Mouse (Mus musculus): Measurements from ENCODE around the gene Frmpd2. TPM values are rescaled to one million over a fixed set of nuclear protein-coding genes. Genes with fewer than 3 reads are reported as not detected.

Gene Frmpd2
- total RNA-seq, 2 experiments from 2014 or later, result not detected

DNA sequence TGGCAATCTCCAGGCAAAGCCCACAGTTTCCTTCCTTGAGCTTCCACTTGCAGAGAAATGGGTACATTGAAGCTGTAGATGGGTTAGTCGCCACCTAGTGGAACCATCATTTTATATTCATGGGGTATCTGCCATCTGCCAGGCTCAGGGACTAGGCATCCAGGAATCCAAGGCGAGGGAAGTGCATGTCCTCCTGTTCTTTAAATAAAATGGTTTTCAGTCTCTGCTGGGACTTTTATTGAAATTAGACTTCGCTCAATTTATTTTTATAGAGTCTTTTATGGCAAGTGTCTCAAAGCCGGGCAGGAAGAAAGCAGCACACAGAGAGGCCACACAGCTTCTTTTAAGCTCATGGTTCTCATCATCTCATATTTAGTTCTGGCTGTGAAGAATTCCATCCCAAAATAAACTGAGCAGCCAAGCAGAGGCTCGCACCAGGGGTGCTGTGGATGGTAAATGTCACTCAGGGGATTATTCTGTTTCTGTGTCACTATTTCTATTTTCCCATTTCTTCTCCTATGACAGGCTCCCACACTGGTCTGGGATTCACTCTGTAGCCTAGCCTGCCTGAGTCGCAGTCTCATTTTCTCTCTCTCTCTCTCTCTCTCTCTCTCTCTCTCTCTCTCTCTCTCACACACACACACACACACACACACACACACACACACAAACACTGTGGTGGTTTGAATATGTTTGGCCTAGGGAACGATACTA, 108.4 kb downstream of the Frmpd2 start:
- ATAC-seq (replicated peaks; ENCODE audit: low FRiP score, low TSS enrichment, poor library complexity, severe bottlenecking), result no peak

GRCm38 (mm10) chr14:33588951-33589350, 117.5 kb downstream of the Frmpd2 start, which contains the start of gene Ptpn20:
Gene Ptpn20, plus strand, starts transcription at chr14:33589207.
- ATAC-seq (replicated peaks; ENCODE audit: low FRiP score, low TSS enrichment, poor library complexity, severe bottlenecking), result 0 out of 2 replicates have a peak, but pooled peaks have one; percentile 47

DNA sequence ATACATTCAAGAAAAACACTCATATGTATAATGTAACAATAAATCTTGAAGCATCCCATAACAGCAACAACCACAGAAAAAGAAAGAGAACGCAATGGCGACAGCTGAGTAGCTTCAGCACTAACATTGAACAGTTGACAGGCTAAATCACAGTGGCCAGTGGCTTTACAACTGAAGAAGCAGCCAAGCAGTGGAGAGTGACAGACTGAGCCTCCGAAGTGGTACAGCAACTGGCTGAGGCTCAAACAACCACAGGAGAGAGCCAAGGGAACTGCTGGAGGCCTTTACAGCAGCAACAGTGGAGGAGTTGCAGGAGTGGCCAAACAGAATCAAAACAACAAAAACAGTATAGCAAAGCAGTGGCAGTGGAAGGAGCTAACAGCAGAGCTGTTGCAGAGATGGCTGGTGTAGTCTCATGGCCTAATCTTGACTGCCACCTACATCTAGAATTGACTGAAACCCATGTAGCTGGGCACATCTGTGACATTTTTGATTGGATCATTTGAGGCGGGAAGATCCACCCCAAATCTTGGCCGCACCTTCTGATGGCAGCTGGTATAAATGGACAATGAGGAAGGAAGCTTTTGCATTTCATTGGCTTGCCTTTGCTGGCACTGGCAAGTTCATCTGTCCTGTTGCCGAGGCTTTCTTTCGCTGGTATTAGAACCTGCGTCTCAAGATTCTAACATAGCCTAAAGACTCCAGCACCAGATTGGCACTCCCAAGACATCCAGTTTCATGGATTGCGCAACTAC, 127.1 kb downstream of the Frmpd2 start:
- no peak for ATAC-seq (replicated peaks; ENCODE audit: low FRiP score, low TSS enrichment, poor library complexity, severe bottlenecking)

GRCm38 (mm10) chr14:33607431-33607830, 135.9 kb downstream of the Frmpd2 start:
- no peak for ATAC-seq (replicated peaks; ENCODE audit: low FRiP score, low TSS enrichment, poor library complexity, severe bottlenecking)

Other genes starting within 250 kb of the Frmpd2 start
- gene Mapk8, start 24.5 kb upstream of the Frmpd2 start, total RNA-seq (2014; fragmentation: Nextera tagmentation), result 20.9 and 27.2 TPM in 2 replicates
- 48.4 and 53.9 TPM in 2 replicates for gene Mapk8, start 24.5 kb upstream of the Frmpd2 start, total RNA-seq (2017)
- 0.22 TPM in 1 of 2 replicates, not detected in the other for gene Ptpn20, start 117.5 kb downstream of the Frmpd2 start, total RNA-seq (2014; fragmentation: Nextera tagmentation)
- not detected in 2 replicates for gene Ptpn20, start 117.5 kb downstream of the Frmpd2 start, total RNA-seq (2017)